Mouse (Mus musculus): ENCODE measurements at regions not wholly inside any gene's neighbourhood (a gene's known extent, or its start where the extent isn't known, plus 50 kb on each side); places are given as distances from the start of the nearest gene placed in this dataset.

GRCm38 (mm10) chr3:56810548-56811071, 491.2 kb downstream of the Tm4sf1 start:
- TF ChIP-seq CTCF (IDR thresholded peaks at IDR 0.05; ENCODE audit: low read depth) (no peak), EP300 (IDR thresholded peaks at IDR 0.05; ENCODE audit: low read depth) (no peak)
